Comparison of ENCODE assay signal across 16 mouse cellular contexts in genomic region chr7:134959086-134959485, GRCm38 (mm10). TPM values are rescaled to one million over a fixed set of nuclear protein-coding genes. Genes with fewer than 3 reads are reported as not detected.
"Had no signal": no experiment of that assay in that cellular context is flagged by ENCODE, and none has a peak within 500 bp of the region (broad histone marks: within the 10 kb centered on the region; RNA-seq: fewer than 3 reads in every experiment).

No protein-coding gene starts in this region.

- DNase-seq: gastrocnemius, adult 2 months; gastrocnemius, postnatal 10 days; gastrocnemius, postnatal 25 days; heart, adult 18-20 months; heart, postnatal 10 days; heart, postnatal 4 days; kidney, adult 18-20 months; kidney, adult 8-10 months; kidney, postnatal 10 days; kidney, postnatal 25 days; kidney, postnatal 4 days; liver; liver, embryonic 13.5 days had no signal

RNA-seq across cellular contexts. Expression of gene Fam196a, which starts 20.9 kb away (rescaled TPM):
- total RNA-seq: granulocyte monocyte progenitor cell, adult 5-6 weeks; heart, adult 18-20 months; heart, adult 8-10 months; heart, postnatal 10 days; heart, postnatal 25 days; heart, postnatal 4 days had no signal
